Mouse (Mus musculus) gastrocnemius, postnatal 10 days (tissue): Measurements from ENCODE around the gene Dennd6b. TPM values are rescaled to one million over a fixed set of nuclear protein-coding genes. Genes with fewer than 3 reads are reported as not detected.

Source experiments
- DNase-seq: peaks from one replicate; pipeline ENCODE4 v3.0.0; 2021; ENCODE audit warnings: mixed read lengths
- total RNA-seq, 2 experiments: library from RNA; stranded (reverse); gene quantifications; 2 replicates each; pipeline ENCODE4 v1.2.3; 2021

Dennd6b gene
- total RNA-seq, 2 experiments from 2014 or later = 4.5 to 7.0 TPM

GRCm38 (mm10) chr15:89181561-89182270 lies 14.6 kb downstream of the Dennd6b start:
- peak; percentile 3 for DNase-seq

- DNase-seq = peak; percentile 76
Observed at GRCm38 (mm10) chr15:89180571-89181229, 15.6 kb downstream of the Dennd6b start, which contains the start of gene Plxnb2. Plxnb2 (minus strand) TSS chr15:89180788.

GRCm38 (mm10) chr15:89180081-89180541 lies 16.2 kb downstream of the Dennd6b start:
- no peak for DNase-seq

- DNase-seq = no peak
Observed at GRCm38 (mm10) chr15:89179630-89179964, 16.7 kb downstream of the Dennd6b start.

- peak; percentile 72 for DNase-seq
Observed at GRCm38 (mm10) chr15:89178954-89179629, 17.2 kb downstream of the Dennd6b start.

GRCm38 (mm10) chr15:89178260-89178860 lies 17.9 kb downstream of the Dennd6b start:
- DNase-seq = no peak

- DNase-seq = no peak
Observed at GRCm38 (mm10) chr15:89177576-89178259, 18.6 kb downstream of the Dennd6b start.

GRCm38 (mm10) chr15:89177121-89177520 lies 19.2 kb downstream of the Dennd6b start:
- DNase-seq = peak; percentile 59

- DNase-seq = no peak
Observed at GRCm38 (mm10) chr15:89175411-89176155, 20.7 kb downstream of the Dennd6b start.

- no peak for DNase-seq
Observed at GRCm38 (mm10) chr15:89174889-89175339, 21.4 kb downstream of the Dennd6b start.

GRCm38 (mm10) chr15:89173906-89174214 lies 22.4 kb downstream of the Dennd6b start:
- peak; percentile 54 for DNase-seq

GRCm38 (mm10) chr15:89173024-89173905 lies 23.0 kb downstream of the Dennd6b start:
- DNase-seq = peak; percentile 54

GRCm38 (mm10) chr15:89172276-89172935 lies 23.9 kb downstream of the Dennd6b start:
- DNase-seq = no peak

GRCm38 (mm10) chr15:89171526-89172051 lies 24.7 kb downstream of the Dennd6b start:
- no peak for DNase-seq

GRCm38 (mm10) chr15:89170102-89170501 lies 26.2 kb downstream of the Dennd6b start:
- no peak for DNase-seq

- DNase-seq = peak; percentile 65
Observed at GRCm38 (mm10) chr15:89169431-89169830, 26.9 kb downstream of the Dennd6b start.

GRCm38 (mm10) chr15:89168922-89169321 lies 27.4 kb downstream of the Dennd6b start:
- no peak for DNase-seq

GRCm38 (mm10) chr15:89165478-89165877 lies 30.8 kb downstream of the Dennd6b start:
- no peak for DNase-seq

- no peak for DNase-seq
Observed at GRCm38 (mm10) chr15:89161397-89161796, 34.9 kb downstream of the Dennd6b start.
